Mouse (Mus musculus) intestine, postnatal 0 days (tissue): ENCODE results near the gene Ugt2b1. TPM values are rescaled to one million over a fixed set of nuclear protein-coding genes. Genes with fewer than 3 reads are reported as not detected.

Experiments used
- ATAC-seq: fragments of 200-750 bp; cut with Nextera tagmentation; 2 replicates; pipeline ENCODE4 v1.8.0; 2017; ENCODE audit warnings: mild to moderate bottlenecking, moderate TSS enrichment, moderate library complexity
- H3K27ac ChIP-seq: fragments of 300-500 bp; sonication (generic); 2 replicates; pipeline ENCODE4 v1.5.1; 2014; ENCODE audit warnings: mild to moderate bottlenecking, low read depth, low read length, moderate library complexity
- H3K27me3 ChIP-seq: fragments of 300-500 bp; sonication (generic); replicated peaks from 2 replicates; pipeline ENCODE4 v1.6.1; 2014; ENCODE audit warnings: low read length, mixed read lengths; ENCODE audit not compliant: control insufficient read depth, insufficient read depth
- H3K36me3 ChIP-seq: fragments of 300-500 bp; sonication (generic); 2 replicates; pipeline ENCODE4 v1.6.1; 2014; ENCODE audit warnings: mild to moderate bottlenecking, moderate library complexity; ENCODE audit not compliant: control insufficient read depth, insufficient read depth
- H3K4me1 ChIP-seq: fragments of 300-500 bp; sonication (generic); replicated peaks from 2 replicates; pipeline ENCODE4 v1.6.1; 2014; ENCODE audit warnings: antibody characterized with exemption, low read length, mixed read lengths; ENCODE audit not compliant: control insufficient read depth, insufficient read depth
- H3K4me2 ChIP-seq: fragments of 300-500 bp; sonication (generic); replicated peaks from 2 replicates; pipeline ENCODE4 v1.6.1; 2014; ENCODE audit warnings: low read depth, mild to moderate bottlenecking, moderate library complexity
- H3K4me3 ChIP-seq: fragments of 300-500 bp; sonication (generic); 2 replicates; pipeline ENCODE4 v1.5.1; 2014; ENCODE audit warnings: low read depth, low read length
- H3K9ac ChIP-seq: fragments of 300-500 bp; sonication (generic); 2 replicates; pipeline ENCODE4 v1.6.1; 2014; ENCODE audit warnings: mild to moderate bottlenecking, low read depth, low read length
- H3K9me3 ChIP-seq: fragments of 300-500 bp; sonication (generic); 2 replicates; pipeline ENCODE4 v1.6.1; 2016; ENCODE audit warnings: mixed run types; ENCODE audit not compliant: control insufficient read depth
- CTCF ChIP-seq: sonication (generic); IDR thresholded peaks from 2 replicates; pipeline ENCODE4 v1.5.1; 2016; ENCODE audit warnings: low read depth, mild to moderate bottlenecking, control low read depth, antibody characterized with exemption, moderate library complexity
- WGBS: fragments of 180-500 bp; shearing (Covaris S2); extraction: QIAGEN DNeasy Blood & Tissue Kit; methylation state at CpG from one replicate; pipeline ENCODE4 v1.1.7; 2014; 5-methylcytosine and 5-hydroxymethylcytosine counted together
- polyA plus RNA-seq: library from polyadenylated mRNA; unstranded; fragments of >200 nt; fragmentation: Nextera tagmentation; extraction: Ambion mirVana; gene quantifications from 2 replicates; pipeline ENCODE4 v1.2.1, GENCODE M21; 2015

Ugt2b1 gene
- polyA plus RNA-seq, 1 experiment from 2014 or later: 0.04 TPM

GRCm38 (mm10) chr5:86920661-86921233 lies 5.6 kb downstream of the Ugt2b1 start:
- Histone ChIP-seq H3K4me2 (no peak overlapping the region), H3K9me3 (no peaks in the 10 kb centered on the region), H3K4me1 (peaks cover 4% of the 10 kb centered on the region; the same call in 1 of the 2 replicates), H3K36me3 (no peaks in the 10 kb centered on the region), H3K27ac (no peak overlapping the region), H3K4me3 (no peak overlapping the region), H3K27me3 (no peaks in the 10 kb centered on the region), H3K9ac (no peak overlapping the region)
- TF ChIP-seq CTCF: no peak
- no peak; the same call in 1 of the 2 replicates for ATAC-seq
- 28% methylated on average over 3 of the region's 3 CpGs for WGBS

DNA sequence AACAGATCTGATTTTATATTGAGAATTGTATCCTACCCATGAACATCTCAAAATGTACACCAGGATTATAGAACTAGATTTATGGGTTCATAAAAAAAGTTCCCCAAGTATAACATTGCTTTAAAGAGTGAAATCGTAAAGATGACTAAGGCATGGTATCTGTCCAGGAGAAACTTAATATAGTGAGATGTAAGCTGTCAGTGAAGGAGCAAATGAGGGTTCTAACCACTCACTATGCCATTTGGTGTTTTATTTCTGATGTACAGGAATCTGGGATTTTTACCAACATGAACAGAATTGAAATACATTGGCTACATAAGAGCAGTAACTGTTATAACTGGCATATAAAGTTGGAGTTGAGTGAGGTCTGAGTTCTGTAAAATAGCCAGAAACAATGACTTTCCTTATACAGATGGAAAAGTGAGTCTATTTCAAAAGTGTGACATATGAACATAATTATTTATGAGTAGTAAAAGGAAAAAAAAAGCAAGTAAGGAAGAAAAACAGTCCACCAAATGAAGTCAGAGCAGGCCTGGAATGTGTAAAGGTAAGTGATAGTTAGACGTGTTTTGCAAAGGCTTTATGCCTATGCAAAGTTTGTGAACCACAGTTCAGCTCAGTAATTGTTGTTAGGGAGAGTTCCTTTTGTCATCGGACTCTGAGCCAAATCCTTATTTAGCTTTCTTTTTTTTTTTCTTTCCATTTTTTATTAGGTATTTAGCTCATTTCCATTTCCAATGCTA lies 14.8 kb downstream of the Ugt2b1 start:
- no peaks in the 10 kb centered on the region for H3K9me3 ChIP-seq
- no peak overlapping the region for H3K4me3 ChIP-seq
- H3K4me1 ChIP-seq: no peaks in the 10 kb centered on the region; the same call in 1 of the 2 replicates
- ATAC-seq: no peak
- no peak overlapping the region for H3K4me2 ChIP-seq
- TF ChIP-seq CTCF: no peak
- WGBS: 57% methylated on average over 3 of the region's 3 CpGs
- H3K36me3 ChIP-seq: no peaks in the 10 kb centered on the region
- H3K27ac ChIP-seq: no peak overlapping the region
- H3K9ac ChIP-seq: no peak overlapping the region
- no peaks in the 10 kb centered on the region for H3K27me3 ChIP-seq

DNA sequence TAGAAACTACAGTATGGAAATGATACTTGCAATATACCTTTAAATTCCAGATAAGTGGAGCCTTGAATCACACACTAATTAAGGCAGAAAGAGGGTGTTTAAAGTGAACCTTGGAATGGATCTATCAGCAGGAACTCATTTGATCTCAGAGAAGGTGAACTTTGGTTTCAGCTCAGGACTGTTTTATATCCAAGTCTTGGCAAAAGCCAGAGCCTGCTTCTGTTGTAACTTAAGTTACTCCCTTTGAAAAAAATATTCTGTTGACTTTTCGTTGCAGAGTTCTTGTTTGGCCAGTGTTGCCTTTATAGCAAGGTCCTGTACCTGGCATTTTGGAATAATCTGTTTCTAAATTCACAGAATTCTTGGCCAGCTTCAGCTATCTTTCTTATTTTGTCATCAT lies 15.6 kb downstream of the Ugt2b1 start:
- no peak overlapping the region for H3K27ac ChIP-seq
- 19% methylated on average over 1 of the region's 1 CpGs for WGBS
- H3K4me2 ChIP-seq: no peak overlapping the region
- no peaks in the 10 kb centered on the region for H3K27me3 ChIP-seq
- peak; percentile 95 for ATAC-seq
- H3K9me3 ChIP-seq: no peaks in the 10 kb centered on the region
- H3K9ac ChIP-seq: no peak overlapping the region
- H3K4me1 ChIP-seq: no peaks in the 10 kb centered on the region
- no peaks in the 10 kb centered on the region for H3K36me3 ChIP-seq
- H3K4me3 ChIP-seq: no peak overlapping the region
- no peak for TF ChIP-seq CTCF

DNA sequence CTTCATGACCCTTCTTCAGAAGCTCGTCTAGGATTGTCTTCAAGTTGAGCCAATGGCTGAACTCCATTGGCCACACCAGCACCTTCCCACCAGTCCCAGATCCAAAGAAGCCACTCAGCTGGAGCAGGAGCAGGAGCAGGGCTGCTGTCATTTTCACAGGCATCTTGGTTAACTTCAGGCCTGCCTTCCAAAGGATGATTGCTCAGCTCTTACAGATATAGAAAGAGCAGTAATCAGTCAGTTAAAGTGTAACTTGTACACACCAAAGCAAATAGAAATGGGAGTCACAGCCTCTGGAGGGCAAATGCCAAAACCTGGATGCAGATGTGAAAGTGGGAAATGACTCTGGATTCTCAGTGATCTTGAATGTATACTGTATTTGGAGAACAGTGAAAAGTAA lies 19.6 kb downstream of the Ugt2b1 start, which contains the start of gene Ugt2b34:
TSS of gene Ugt2b34 (minus strand) at position 180 of the 400 bp plus-strand sequence.
- Histone ChIP-seq H3K9me3 (no peaks in the 10 kb centered on the region), H3K4me2 (peak within 1 kb of the TSS; percentile 57), H3K4me3 (peak within 1 kb of the TSS; percentile 41), H3K4me1 (no peaks in the 10 kb centered on the region), H3K36me3 (no peaks in the 10 kb centered on the region), H3K27ac (peak within 1 kb of the TSS; percentile 54), H3K27me3 (no peaks in the 10 kb centered on the region), H3K9ac (no peak within 1 kb of the TSS)
- no peak for TF ChIP-seq CTCF
- 34% methylated on average over 1 of the region's 1 CpGs for WGBS
- peak; percentile 76 for ATAC-seq

DNA sequence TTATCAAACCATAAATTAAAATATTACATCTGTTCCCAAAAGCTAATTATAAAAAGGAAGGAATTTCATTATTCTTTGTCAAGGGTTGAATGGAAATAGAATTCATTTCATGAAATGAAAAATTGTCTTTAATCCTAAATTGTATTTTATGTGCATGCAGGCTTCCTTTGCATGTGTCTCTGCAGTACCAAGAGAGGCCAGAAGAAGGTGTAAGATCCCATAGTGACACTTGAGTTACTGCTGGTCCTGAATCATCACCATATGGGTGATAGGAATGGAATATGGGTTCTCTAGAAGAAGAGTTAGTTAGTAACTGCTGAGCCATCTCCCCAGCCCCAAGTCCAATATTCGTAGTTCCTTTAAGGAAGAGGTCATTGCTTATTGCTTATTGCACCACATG lies 36.4 kb downstream of the Ugt2b1 start:
- 52% methylated on average over 1 of the region's 1 CpGs for WGBS

GRCm38 (mm10) chr5:86888420-86888819 lies 37.9 kb downstream of the Ugt2b1 start:
- H3K27ac ChIP-seq: no peak overlapping the region
- H3K27me3 ChIP-seq: no peaks in the 10 kb centered on the region
- H3K4me2 ChIP-seq: no peak overlapping the region
- H3K9me3 ChIP-seq: no peaks in the 10 kb centered on the region
- ATAC-seq: no peak
- no peak for TF ChIP-seq CTCF
- 0 out of 2 replicates have a peak, but pooled peaks cover 3% of the 10 kb centered on the region for H3K4me1 ChIP-seq
- H3K4me3 ChIP-seq: no peak overlapping the region
- no peak overlapping the region for H3K9ac ChIP-seq
- 56% methylated on average over 1 of the region's 1 CpGs for WGBS
- peaks cover 6% of the 10 kb centered on the region; the same call in 1 of the 2 replicates for H3K36me3 ChIP-seq

More for the DNA sequence above, 36.4 kb downstream of the Ugt2b1 start:
- Histone ChIP-seq H3K4me3 (no peak overlapping the region), H3K27ac (no peak overlapping the region), H3K27me3 (no peaks in the 10 kb centered on the region), H3K4me1 (0 out of 2 replicates have a peak, but pooled peaks cover 3% of the 10 kb centered on the region), H3K36me3 (peaks cover 13% of the 10 kb centered on the region), H3K9me3 (peaks cover 4% of the 10 kb centered on the region; the same call in 1 of the 2 replicates), H3K9ac (no peak overlapping the region), H3K4me2 (no peak overlapping the region)
- ATAC-seq: no peak
- TF ChIP-seq CTCF: peak; percentile 69
